Comparison of ENCODE assay signal across 8 mouse cellular contexts in the genomic region with DNA sequence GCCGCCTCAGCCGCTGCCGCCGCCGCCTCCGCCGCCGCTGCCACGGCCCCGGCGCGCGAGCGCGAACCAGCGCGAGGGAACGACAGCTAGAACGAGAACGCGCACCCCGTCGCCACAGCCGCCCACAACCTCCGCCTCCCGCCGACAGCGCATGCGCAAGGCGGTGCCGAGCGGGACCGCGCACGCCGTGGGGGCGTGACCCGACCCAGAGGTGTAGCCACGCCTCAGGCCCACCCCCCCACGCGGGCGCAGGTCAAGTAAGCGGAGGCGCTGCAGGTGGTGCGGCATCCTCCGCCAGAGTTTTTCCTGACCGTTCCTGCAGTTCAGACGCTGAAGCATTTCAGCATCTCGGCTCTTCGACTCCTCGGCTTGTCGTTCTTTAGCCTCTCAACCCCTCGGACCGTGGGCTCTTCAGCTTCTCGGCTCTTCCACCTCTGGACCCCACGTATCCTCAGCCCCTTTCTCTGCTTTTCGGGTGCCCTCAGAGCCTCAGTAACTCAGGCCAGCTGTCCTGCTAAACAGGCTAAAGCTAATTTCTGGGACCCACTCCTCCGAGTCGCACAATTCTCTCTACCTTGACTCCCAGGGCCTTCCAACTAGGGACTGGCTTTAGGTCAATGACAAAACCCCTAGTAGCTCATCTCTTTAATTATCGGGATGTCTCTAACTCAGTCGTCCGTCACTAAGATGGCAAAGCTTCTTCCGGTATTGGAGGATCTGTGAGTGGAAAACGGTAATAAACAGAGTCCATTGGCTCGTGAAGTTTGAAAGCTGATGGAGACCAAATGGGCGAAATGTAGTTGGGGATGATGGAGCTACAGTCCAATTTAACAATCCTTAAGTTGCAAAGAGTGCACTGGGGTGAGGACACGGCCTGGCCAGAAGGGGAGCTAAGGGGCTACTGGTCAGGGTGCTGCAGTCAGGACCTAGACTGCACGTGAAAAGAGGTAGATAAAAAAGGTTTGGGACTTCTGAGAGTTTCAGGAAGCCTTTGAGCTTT. TPM values are rescaled to one million over a fixed set of nuclear protein-coding genes. Genes with fewer than 3 reads are reported as not detected.
DNase-seq lines count a peak whose midpoint lies in the region; ATAC-seq and TF ChIP-seq lines count a peak whose summit lies in the region.

A gene (minus strand): TSS at position 93 of the 1,000 bp plus-strand sequence.

- no peaks in the 10 kb centered on the region for H3K27me3 ChIP-seq in ES-Bruce4 (ENCODE audit: control insufficient read depth, insufficient read depth, low read length, poor library complexity, severe bottlenecking)
- no peaks in the 10 kb centered on the region for H3K27me3 ChIP-seq in forebrain, embryonic 13.5 days
- H3K27me3 ChIP-seq in liver, postnatal 0 days (ENCODE audit: insufficient read depth, low read length): no peaks in the 10 kb centered on the region
- H3K27me3 ChIP-seq in neural tube, embryonic 14.5 days (ENCODE audit: control insufficient read depth, insufficient read depth, low read length): peaks cover 4% of the 10 kb centered on the region; the same call in 1 of the 2 replicates

- no peaks in the 10 kb centered on the region for H3K9me3 ChIP-seq in ES-Bruce4 (replicated peaks; ENCODE audit: control insufficient read depth, insufficient read depth, low read length, poor library complexity, severe bottlenecking)
- H3K9me3 ChIP-seq in forebrain, embryonic 13.5 days (replicated peaks): no peaks in the 10 kb centered on the region
- H3K9me3 ChIP-seq in liver, postnatal 0 days (ENCODE audit: low read length): no peaks in the 10 kb centered on the region
- H3K9me3 ChIP-seq in neural tube, embryonic 14.5 days (ENCODE audit: control insufficient read depth, low read length): no peaks in the 10 kb centered on the region

- no peaks in the 10 kb centered on the region for H3K36me3 ChIP-seq in ES-Bruce4 (ENCODE audit: control insufficient read depth, insufficient read depth, low read length, poor library complexity, severe bottlenecking)
- H3K36me3 ChIP-seq in forebrain, embryonic 13.5 days (ENCODE audit: poor library complexity, severe bottlenecking): no peaks in the 10 kb centered on the region
- H3K36me3 ChIP-seq in liver, postnatal 0 days (replicated peaks; ENCODE audit: insufficient read depth, low read length): no peaks in the 10 kb centered on the region
- H3K36me3 ChIP-seq in neural tube, embryonic 14.5 days (ENCODE audit: control insufficient read depth, insufficient read depth, low read length): no peaks in the 10 kb centered on the region

- H3K9ac ChIP-seq in ES-Bruce4 (ENCODE audit: low read depth, poor library complexity, severe bottlenecking): peak within 1 kb of the TSS; percentile 73
- peak within 1 kb of the TSS; percentile 94 for H3K9ac ChIP-seq in forebrain, embryonic 13.5 days
- peak within 1 kb of the TSS; percentile 83 for H3K9ac ChIP-seq in liver, postnatal 0 days (replicated peaks)
- H3K9ac ChIP-seq in neural tube, embryonic 14.5 days (replicated peaks; ENCODE audit: low read depth, low read length): peak within 1 kb of the TSS; percentile 92

- peak within 1 kb of the TSS; percentile 90 for H3K4me2 ChIP-seq in forebrain, embryonic 13.5 days
- H3K4me2 ChIP-seq in liver, postnatal 0 days (ENCODE audit: low read depth, low read length): peak within 1 kb of the TSS; percentile 97
- H3K4me2 ChIP-seq in neural tube, embryonic 14.5 days (ENCODE audit: low read depth, low read length): peak within 1 kb of the TSS; percentile 91

- intact Hi-C loops in heart, postnatal 10 days (cut with DNase I): loop anchor here (2.0 to 5.0 kb wide), 2 partner anchors 15 to 181 kb away; a partner anchor contains a TSS

- H3K4me1 ChIP-seq in ES-Bruce4 (ENCODE audit: control insufficient read depth, insufficient read depth, low read length): no peaks in the 10 kb centered on the region
- H3K4me1 ChIP-seq in forebrain, embryonic 13.5 days: peaks cover 33% of the 10 kb centered on the region
- H3K4me1 ChIP-seq in liver, postnatal 0 days (ENCODE audit: insufficient read depth): peaks cover 25% of the 10 kb centered on the region
- peaks cover 19% of the 10 kb centered on the region for H3K4me1 ChIP-seq in neural tube, embryonic 14.5 days (ENCODE audit: control insufficient read depth, insufficient read depth, low read length)

- H3K4me3 ChIP-seq in ES-Bruce4 (ENCODE audit: low read depth, low read length): peak within 1 kb of the TSS; percentile 87
- H3K4me3 ChIP-seq in forebrain, embryonic 13.5 days: peak within 1 kb of the TSS; percentile 76
- H3K4me3 ChIP-seq in liver, postnatal 0 days (ENCODE audit: low read depth, low read length): peak within 1 kb of the TSS; percentile 79
- H3K4me3 ChIP-seq in neural tube, embryonic 14.5 days (ENCODE audit: low read depth, low read length): peak within 1 kb of the TSS; percentile 96

- peak; percentile 13 for TF ChIP-seq CTCF in ES-Bruce4 (IDR thresholded peaks at IDR 0.05; ENCODE audit: low read depth, low read length)
- 0 out of 2 replicates have a peak, but pooled peaks have one; percentile 11 for TF ChIP-seq CTCF in liver, postnatal 0 days (IDR thresholded peaks at IDR 0.05; ENCODE audit: low read depth)

- TF ChIP-seq POLR2A in ES-Bruce4 (IDR thresholded peaks at IDR 0.05; ENCODE audit: insufficient read depth, low read length): peak; percentile 95

- DNase-seq in heart, postnatal 10 days: peak; percentile 99
- DNase-seq in large intestine, adult 2 months (ENCODE audit: low read depth, low spot score): peak; percentile 81
- DNase-seq in liver, postnatal 0 days: peak; percentile 99
- peak; percentile 99 for DNase-seq in testis, postnatal 10 days (ENCODE audit: low spot score)

- ATAC-seq in cerebellum, adult (ENCODE audit: insufficient number of reproducible peaks, low FRiP score, low TSS enrichment): peak; percentile 83
- peak; percentile 90 for ATAC-seq in forebrain, embryonic 13.5 days
- peak; percentile 97 for ATAC-seq in liver, postnatal 0 days
- peak; percentile 88 for ATAC-seq in neural tube, embryonic 14.5 days (ENCODE audit: low read depth)

- TF ChIP-seq EP300 in ES-Bruce4 (IDR thresholded peaks at IDR 0.05; ENCODE audit: insufficient read depth, low read depth, low read length): peak; percentile 8; the same call in 1 of the 2 replicates
- no peak for TF ChIP-seq EP300 in liver, postnatal 0 days (IDR thresholded peaks at IDR 0.05; ENCODE audit: low read depth)

- H3K27ac ChIP-seq in ES-Bruce4 (ENCODE audit: insufficient read depth, low read length): no peak within 1 kb of the TSS
- peak within 1 kb of the TSS; percentile 78 for H3K27ac ChIP-seq in forebrain, embryonic 13.5 days
- H3K27ac ChIP-seq in liver, postnatal 0 days (ENCODE audit: low read depth): peak within 1 kb of the TSS; percentile 75
- H3K27ac ChIP-seq in neural tube, embryonic 14.5 days (ENCODE audit: low read depth, low read length): peak within 1 kb of the TSS; percentile 78

- WGBS in forebrain, embryonic 13.5 days: under 1% methylated on average over 35 of the region's 68 CpGs
- 2% methylated on average over 68 of the region's 68 CpGs for WGBS in large intestine, adult 2 months
- WGBS in liver, postnatal 0 days (ENCODE audit: insufficient replicate concordance): 1% methylated on average over 44 of the region's 68 CpGs
- WGBS in neural tube, embryonic 14.5 days: under 1% methylated on average over 62 of the region's 68 CpGs

RNA-seq across cellular contexts. Expression of the gene that starts here (rescaled TPM):
- 20.5 and 21.3 TPM in 2 replicates for polyA plus RNA-seq in ES-Bruce4 (2011; ENCODE audit: insufficient read depth, insufficient read length, low read depth, missing spikeins)
- 33.8 and 35.7 TPM in 2 replicates for polyA plus RNA-seq in forebrain, embryonic 13.5 days (2015; fragmentation: Nextera tagmentation; extraction: Ambion mirVana)
- 10 to 100 TPM; 27.3 to 28.7 TPM for total RNA-seq in heart, postnatal 10 days (2021)
- 9.7 and 16.6 TPM in 2 replicates for polyA plus RNA-seq in large intestine, adult 2 months (2012; rRNA removed)
- 3.7 and 4.0 TPM in 2 replicates for polyA plus RNA-seq in liver, postnatal 0 days (2015; fragmentation: Nextera tagmentation; extraction: Ambion mirVana)
- 27.2 and 28.4 TPM in 2 replicates for polyA plus RNA-seq in neural tube, embryonic 14.5 days (2014; fragmentation: Nextera tagmentation; extraction: Ambion mirVana)
